Mouse (Mus musculus): Measurements from ENCODE around the gene Satb2.

GRCm38 (mm10) chr1:56936554-56936953 lies 41.9 kb downstream of the Satb2 start:
- TF ChIP-seq CTCF (IDR thresholded peaks at IDR 0.05) = no peak
- TF ChIP-seq EP300 (IDR thresholded peaks at IDR 0.05) = no peak
